Mouse (Mus musculus) CD4-positive, CD25-positive, alpha-beta regulatory T cell, adult 2 months (primary cell): ENCODE measurements at regions not wholly inside any gene's neighbourhood (a gene's known extent, or its start where the extent isn't known, plus 50 kb on each side); places are given as distances from the start of the nearest gene placed in this dataset.

Experiments
- DNase-seq: peaks from one replicate; pipeline ENCODE4 v3.0.0-alpha.2; 2012; ENCODE audit warnings: low read depth, low spot score

DNA sequence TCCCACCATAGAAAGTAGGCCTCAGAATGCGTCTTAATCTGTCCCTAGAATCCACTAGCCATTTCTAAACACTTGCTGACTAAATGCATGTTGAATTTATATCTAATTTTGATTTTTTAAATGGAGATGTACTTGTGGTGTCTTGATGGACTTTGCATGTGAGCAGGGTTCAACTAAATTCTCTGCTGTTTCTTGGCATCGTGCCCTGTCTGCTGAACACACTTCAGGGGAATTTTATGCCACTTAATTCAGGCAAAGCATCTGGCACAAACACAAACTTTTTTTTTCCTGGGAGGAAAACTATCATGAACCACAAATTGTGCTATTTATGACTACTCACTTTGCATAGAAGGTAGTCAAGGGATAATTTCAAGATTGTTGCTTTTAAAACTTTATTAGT is 87.7 kb downstream of the Stc2 start:
- DNase-seq: no peak

DNA sequence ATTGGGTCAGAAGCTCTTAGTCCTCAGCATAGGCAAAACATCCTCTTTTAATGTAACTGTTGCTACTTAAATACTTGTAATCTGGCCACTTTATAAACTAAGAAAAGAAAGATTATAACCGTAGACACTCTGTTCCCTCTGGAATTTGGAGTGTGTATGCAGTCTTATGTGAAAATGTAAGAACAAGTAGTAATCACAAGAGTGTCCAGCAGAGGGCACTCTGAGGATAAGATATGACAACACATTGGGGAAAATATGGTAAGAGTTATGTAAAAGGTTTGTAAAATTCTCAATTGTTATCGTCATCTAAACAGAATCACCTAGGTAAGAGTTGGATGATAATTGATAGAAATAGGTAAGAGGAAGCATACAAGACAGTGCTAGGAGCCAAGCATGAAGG is 66.2 kb upstream of the Gm17332 start:
- DNase-seq: peak; percentile 72
